In the genomic region with DNA sequence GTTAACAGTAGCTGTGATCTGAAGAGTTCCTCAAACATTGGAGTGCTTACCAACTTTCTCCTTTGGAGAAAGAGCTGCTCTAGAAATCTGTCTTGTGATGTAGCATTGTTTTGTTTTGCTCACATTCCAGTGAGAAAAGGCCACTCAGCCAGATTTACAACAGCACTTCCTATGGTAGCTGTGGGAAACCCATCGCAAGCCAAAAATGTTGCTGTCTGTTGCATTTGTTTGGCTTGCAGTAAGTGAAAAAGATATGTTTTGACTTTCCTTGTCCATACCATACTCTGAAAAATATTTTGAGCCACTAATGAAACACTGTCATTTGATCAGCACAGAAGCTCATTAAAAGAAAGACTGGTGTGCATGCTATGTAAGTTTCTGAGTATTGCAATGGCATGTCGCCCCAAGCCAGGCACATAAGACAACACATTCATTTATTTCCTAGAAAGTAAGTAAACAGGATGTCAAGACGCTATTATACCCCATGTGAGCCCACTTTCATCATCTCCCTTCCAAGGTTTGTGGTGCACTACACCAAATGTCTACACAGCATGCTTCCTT, we compare ENCODE assay signal across 11 mouse cellular contexts.
"Had no signal": no experiment of that assay in that cellular context is flagged by ENCODE, and none has a peak within 500 bp of the region (broad histone marks: within the 10 kb centered on the region; RNA-seq: fewer than 3 reads in every experiment).

No protein-coding gene starts in this region.

- H3K27me3 ChIP-seq: limb, embryonic 15.5 days; liver, embryonic 12.5 days; midbrain, embryonic 13.5 days; stomach, embryonic 15.5 days had no signal

- H3K9me3 ChIP-seq: limb, embryonic 15.5 days; liver, embryonic 12.5 days; midbrain, embryonic 13.5 days; stomach, embryonic 15.5 days had no signal

- H3K27ac ChIP-seq: limb, embryonic 15.5 days; liver, embryonic 12.5 days; midbrain, embryonic 13.5 days; stomach, embryonic 15.5 days had no signal

- H3K36me3 ChIP-seq: limb, embryonic 15.5 days; liver, embryonic 12.5 days; midbrain, embryonic 13.5 days; stomach, embryonic 15.5 days had no signal

- ATAC-seq: liver, embryonic 12.5 days; midbrain, embryonic 13.5 days had no signal

- DNase-seq: kidney, adult 8-10 months; kidney, postnatal 36 days; layer of hippocampus, adult 9-11 months; layer of hippocampus, postnatal 36 days; right cerebral cortex, postnatal 14 days; thymus, adult 2 months; thymus, postnatal 25 days had no signal

- H3K4me1 ChIP-seq: midbrain, embryonic 13.5 days; stomach, embryonic 15.5 days had no signal

- H3K4me2 ChIP-seq: limb, embryonic 15.5 days; liver, embryonic 12.5 days; midbrain, embryonic 13.5 days; stomach, embryonic 15.5 days had no signal

- H3K4me3 ChIP-seq: limb, embryonic 15.5 days; liver, embryonic 12.5 days; midbrain, embryonic 13.5 days; stomach, embryonic 15.5 days had no signal

- H3K9ac ChIP-seq: limb, embryonic 15.5 days; liver, embryonic 12.5 days; midbrain, embryonic 13.5 days; stomach, embryonic 15.5 days had no signal
